Mouse (Mus musculus) mammary gland, adult 2 months (tissue): Measurements from ENCODE around the gene Gm10591. TPM values are rescaled to one million over a fixed set of nuclear protein-coding genes. Genes with fewer than 3 reads are reported as not detected.

Source experiments
- polyA plus RNA-seq: library from polyadenylated mRNA; depleted of rRNA; stranded (reverse); fragments of >200 nt; gene quantifications from 2 replicates; pipeline ENCODE4 v1.2.3, GENCODE M21; 2012; ENCODE audit warnings: low replicate concordance; rRNA removed

Gm10591 gene
- polyA plus RNA-seq: 2.5 TPM in 1 of 2 replicates, not detected in the other

GRCm38 (mm10) chr4:42611895-42612294, at the start of gene Gm10591:
Gene Gm10591 (plus strand): TSS chr4:42612195.

DNA sequence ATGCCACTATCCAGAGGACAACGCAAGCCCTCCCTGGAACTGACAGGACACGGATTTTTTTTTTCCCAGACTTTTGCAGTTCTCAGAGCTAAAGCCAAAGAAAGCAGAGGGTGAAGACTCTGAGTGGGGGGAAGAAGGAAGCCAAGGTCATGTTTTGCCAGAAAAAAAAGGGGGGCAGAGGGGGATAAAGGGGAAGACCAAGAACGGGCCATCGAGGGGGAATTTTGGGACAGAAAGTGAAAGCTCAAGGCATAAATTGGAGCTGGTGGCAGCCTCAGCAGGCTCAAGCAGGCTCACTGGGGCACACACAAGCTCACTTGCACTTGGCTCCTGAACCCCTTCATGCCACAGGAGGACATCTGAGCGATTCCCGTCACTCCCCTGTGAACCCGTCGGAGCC, 17.4 kb downstream of the Gm10591 start, which contains the start of gene Gm2564:
TSS of gene Gm2564 (plus strand) at position 301 of the 400 bp plus-strand sequence.

DNA sequence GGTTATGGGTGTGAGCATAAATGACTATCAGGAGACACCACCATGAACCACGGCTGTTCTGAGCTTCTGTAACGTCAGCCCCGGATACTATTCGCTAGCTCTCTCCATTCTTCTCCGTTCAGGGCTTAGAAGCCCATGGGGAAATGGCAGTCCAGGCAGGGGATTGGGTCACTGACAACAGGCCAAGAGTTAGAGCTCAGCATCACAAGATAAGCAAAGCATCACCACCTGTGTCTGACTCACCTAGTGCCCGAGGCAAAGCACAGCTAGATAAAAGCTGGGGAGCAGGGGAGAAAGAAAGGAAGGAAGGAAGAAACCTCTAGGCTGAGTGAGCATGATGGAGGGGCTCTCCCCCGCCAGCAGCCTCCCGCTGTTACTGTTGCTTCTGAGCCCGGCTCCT, 43.0 kb downstream of the Gm10591 start, which contains the start of gene Ccl27b:
TSS of gene Ccl27b (plus strand) at position 301 of the 400 bp plus-strand sequence.

DNA sequence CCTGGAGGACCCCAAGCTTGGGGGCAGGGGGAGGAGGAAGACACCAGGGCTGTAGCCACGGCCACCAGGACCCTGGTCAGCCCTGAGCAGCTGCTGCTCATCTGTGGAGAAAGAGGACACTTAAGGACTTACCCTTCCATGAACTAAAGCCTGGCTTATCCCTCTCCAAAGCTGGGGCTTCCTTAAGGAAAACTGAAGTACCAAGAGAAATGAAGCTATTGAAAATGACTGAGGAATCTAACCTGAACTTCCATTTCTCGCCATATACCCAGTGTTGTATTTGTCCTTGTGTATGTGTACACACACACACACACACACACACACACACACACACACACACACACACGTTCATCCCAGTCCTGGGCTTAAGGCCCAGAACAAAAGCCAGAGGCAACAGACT, 49.8 kb downstream of the Gm10591 start, which contains the start of gene Il11ra2:
TSS of gene Il11ra2 (minus strand) at position 101 of the 400 bp plus-strand sequence.

Other genes with a start within 250 kb of the Gm10591 start
- gene Gm21586, start 172.8 kb upstream of the Gm10591 start, polyA plus RNA-seq: not detected in 2 replicates
- gene Gm2163, start 145.4 kb upstream of the Gm10591 start, polyA plus RNA-seq: 0.06 and 0.14 TPM in 2 replicates
- not detected in 2 replicates for gene Fam205a2, start 84.0 kb upstream of the Gm10591 start, polyA plus RNA-seq
- 31.8 and 49.0 TPM in 2 replicates for gene Gm2564, start 17.5 kb downstream of the Gm10591 start, polyA plus RNA-seq
- not detected in 2 replicates for gene Ccl27b, start 43.1 kb downstream of the Gm10591 start, polyA plus RNA-seq
- gene Il11ra2, start 49.7 kb downstream of the Gm10591 start, polyA plus RNA-seq: 0.37 and 0.47 TPM in 2 replicates
- not detected in 2 replicates for gene 4930578G10Rik, start 123.3 kb downstream of the Gm10591 start, polyA plus RNA-seq
- 216 and 459 TPM in 2 replicates for gene Ccl19, start 144.4 kb downstream of the Gm10591 start, polyA plus RNA-seq
- gene Ccl21a, start 161.8 kb downstream of the Gm10591 start, polyA plus RNA-seq: 306 and 313 TPM in 2 replicates
- 0.03 TPM in 1 of 2 replicates, not detected in the other for gene Fam205a1, start 241.7 kb downstream of the Gm10591 start, polyA plus RNA-seq
- not detected in 2 replicates for gene Gm12394, start 244.6 kb downstream of the Gm10591 start, polyA plus RNA-seq